Mouse (Mus musculus): ENCODE results near the gene Ptgdr2.

Gene Ptgdr2

GRCm38 (mm10) chr19:10975187-10975586, 38.2 kb downstream of the Ptgdr2 start:
- DNase-seq (ENCODE audit: low read depth, low spot score) = no peak

- DNase-seq (ENCODE audit: low read depth, low spot score) = peak; percentile 23
Measured at GRCm38 (mm10) chr19:10976318-10976717, 39.4 kb downstream of the Ptgdr2 start.

- DNase-seq (ENCODE audit: low read depth, low spot score) = peak; percentile 90
Measured at GRCm38 (mm10) chr19:10979184-10980168, 42.5 kb downstream of the Ptgdr2 start.

- DNase-seq (ENCODE audit: low read depth, low spot score) = no peak
Measured at GRCm38 (mm10) chr19:10980210-10980609, 43.2 kb downstream of the Ptgdr2 start.

DNA sequence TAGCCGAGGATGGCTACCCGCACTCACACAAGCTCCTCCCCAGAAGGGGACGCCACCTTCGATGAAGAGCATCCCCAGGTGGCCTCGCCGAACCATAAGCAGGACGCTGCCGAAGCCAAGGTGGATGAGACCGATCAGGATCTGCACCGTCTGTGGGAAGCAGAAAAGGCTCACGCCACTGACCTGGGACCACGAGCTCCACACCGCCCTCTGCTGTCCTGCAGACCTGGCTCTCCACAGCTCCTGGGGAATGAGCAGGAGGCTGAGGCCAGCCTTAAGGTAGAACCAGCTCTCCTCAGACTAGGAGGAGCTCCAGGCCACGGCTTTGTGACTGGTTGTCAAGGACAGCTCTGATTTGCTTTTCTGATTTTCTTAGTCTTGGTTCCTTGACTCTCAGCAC, 46.2 kb downstream of the Ptgdr2 start:
- DNase-seq (ENCODE audit: low read depth, low spot score) = no peak

GRCm38 (mm10) chr19:10984551-10984950, 47.6 kb downstream of the Ptgdr2 start:
- no peak for DNase-seq (ENCODE audit: low read depth, low spot score)

DNA sequence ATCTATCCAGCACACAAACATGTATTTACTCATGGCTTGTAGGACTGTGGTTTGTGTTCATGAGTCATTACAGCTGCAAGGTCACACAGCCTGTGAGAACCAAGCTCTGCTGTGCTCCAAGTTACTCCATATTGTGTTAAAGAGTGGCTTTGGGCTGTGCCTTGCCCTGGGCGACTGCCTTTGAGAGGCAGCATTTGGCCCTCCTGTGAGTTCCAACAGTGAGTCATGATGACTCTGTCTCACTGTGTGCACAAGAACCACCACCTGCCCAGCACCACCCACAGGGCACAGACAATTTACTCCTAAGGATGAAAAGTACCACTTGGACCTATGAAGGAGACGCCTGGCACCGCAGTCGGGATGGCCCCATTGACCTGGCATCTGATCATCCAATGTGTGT, 48.9 kb downstream of the Ptgdr2 start:
- DNase-seq (ENCODE audit: low read depth, low spot score) = no peak

- DNase-seq (ENCODE audit: low read depth, low spot score) = no peak
Measured at GRCm38 (mm10) chr19:10988563-10988962, 51.6 kb downstream of the Ptgdr2 start.

DNA sequence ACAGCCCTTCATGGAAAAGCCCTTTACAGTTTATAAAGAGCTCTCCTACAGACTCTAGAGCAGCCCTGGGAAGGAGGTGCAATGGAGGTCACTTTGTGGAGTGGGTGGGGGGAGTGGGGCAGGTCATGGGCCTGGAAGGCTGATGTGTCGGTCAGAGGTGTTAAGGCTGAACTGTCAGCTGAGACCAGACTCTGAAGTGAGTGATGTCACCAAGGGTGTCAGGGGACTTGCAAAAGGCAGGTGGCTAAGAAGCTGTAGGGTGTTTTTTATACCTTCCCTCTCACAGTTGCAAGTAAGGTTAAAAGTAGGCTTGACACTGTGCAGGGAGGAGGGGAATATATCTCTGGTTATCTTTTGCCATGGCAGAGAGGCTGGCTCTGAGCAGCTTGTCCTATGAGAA, 53.8 kb downstream of the Ptgdr2 start:
- no peak for DNase-seq (ENCODE audit: low read depth, low spot score)

GRCm38 (mm10) chr19:10991911-10992310, 55.0 kb downstream of the Ptgdr2 start:
- no peak for DNase-seq (ENCODE audit: low read depth, low spot score)

Measured in CD4-positive helper T cell, adult 2 months (primary cell).